Mouse (Mus musculus): Measurements from ENCODE around the gene Ttll7.

Ttll7 gene

DNA sequence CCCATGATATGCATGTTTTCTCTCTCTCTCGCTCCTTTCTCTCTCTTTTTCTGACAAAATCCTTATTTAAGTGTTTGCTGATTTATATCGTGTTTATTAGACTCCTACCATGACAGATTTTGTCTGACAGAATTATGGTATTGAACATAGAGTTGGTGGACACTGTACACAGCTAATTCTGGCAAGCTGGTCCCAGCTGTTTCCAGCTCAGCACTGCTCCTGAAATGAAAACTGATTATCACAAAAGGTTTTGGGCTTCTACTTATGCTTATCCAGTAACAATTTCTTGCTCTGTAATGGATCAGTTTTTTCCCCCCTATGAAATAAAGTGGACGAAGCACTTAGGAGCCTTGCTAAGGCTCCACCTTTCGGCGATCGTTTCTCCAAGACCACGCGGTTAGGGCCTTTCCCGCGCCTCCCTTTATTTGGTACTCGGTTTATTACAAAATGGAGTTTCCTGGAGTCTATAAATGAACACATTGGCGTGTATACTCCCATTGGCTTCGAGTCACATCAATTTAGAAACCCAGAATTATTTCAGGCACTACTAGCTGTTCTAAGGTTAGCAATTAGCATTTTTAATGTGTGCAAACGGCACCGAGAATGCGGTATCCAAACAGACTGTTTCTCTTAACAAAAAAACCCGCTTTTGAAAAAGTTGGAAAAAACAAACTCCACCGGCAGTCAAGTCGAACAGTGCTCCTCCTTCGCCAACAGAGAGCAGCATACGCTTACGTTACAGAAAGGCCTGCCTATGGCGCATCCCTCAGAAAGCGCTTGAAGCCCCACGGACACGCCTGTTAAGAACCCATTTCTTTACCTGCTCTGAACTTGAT is 141.9 kb downstream of the Ttll7 start:
- DNase-seq (ENCODE audit: low read depth in 1 of 2, low spot score in 2 of 2), result no peak

- no peak for DNase-seq (ENCODE audit: low read depth in 1 of 2, low spot score in 2 of 2)
Observed at GRCm38 (mm10) chr3:146994670-146995415, 142.7 kb downstream of the Ttll7 start.

DNA sequence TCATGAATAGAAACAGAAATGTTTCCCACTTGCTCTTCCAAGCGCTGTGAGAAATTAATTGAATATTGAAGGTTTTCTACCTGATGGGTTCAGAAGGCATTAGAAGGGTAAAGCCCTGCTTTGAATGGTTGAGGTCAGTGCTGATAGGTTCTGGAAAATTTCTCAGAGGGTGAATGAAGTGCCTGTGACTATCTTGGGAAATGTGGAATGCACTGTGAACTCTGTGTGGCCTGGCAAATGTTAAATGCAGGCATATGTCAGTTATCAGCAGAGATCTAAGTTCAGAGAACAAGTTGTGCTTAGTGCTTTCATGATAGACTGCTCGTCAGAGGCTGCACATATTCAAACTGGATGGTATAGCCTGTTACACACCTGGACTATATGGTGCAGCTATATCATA is 147.0 kb downstream of the Ttll7 start:
- no peak for DNase-seq (ENCODE audit: low read depth in 1 of 2, low spot score in 2 of 2)

DNA sequence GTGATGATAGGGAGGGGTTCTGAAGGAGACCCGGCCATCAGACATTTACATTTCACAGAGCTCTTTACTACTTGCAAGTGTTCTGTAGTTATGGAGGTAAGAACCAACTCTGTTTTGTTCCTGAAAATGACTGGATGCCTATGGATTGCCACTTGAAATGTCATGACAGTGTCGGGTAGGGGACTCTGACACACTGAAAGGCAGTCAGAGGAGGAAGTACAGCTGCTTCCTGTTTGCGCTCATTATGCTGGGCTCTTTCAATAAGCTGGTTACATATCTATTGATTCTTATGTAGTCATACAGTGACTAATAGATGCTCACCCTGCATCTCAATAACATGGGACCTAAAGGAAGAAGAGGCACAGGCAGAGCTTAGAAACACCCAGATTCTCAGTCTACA is 148.8 kb downstream of the Ttll7 start:
- DNase-seq (ENCODE audit: low read depth in 1 of 2, low spot score in 2 of 2), result no peak

GRCm38 (mm10) chr3:147001557-147001956 is 149.4 kb downstream of the Ttll7 start:
- no peak for DNase-seq (ENCODE audit: low read depth in 1 of 2, low spot score in 2 of 2)

DNA sequence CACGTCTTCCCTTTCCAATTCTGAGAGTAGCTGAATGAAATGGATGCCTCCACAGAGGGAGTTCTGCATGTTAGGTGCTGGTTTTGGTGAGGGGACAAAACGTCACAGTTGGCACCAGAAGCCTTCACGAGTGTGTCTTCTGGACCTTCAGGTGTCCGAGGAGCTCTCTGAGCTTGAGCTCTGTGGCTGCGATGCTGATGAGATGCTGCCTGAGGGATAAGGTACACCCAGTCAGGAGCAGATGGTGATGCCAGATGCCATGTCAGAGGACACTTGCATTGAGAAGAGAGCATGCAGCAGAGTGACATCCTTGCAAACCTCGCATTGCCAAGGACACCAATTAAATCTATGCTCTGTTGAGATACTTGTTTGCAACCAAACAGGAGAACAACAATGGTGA is 164.3 kb downstream of the Ttll7 start:
- no peak for DNase-seq (ENCODE audit: low read depth in 1 of 2, low spot score in 2 of 2)

- DNase-seq (ENCODE audit: low read depth in 1 of 2, low spot score in 2 of 2), result no peak
Observed at GRCm38 (mm10) chr3:147019506-147019905, 167.3 kb downstream of the Ttll7 start.

- DNase-seq (ENCODE audit: low read depth in 1 of 2, low spot score in 2 of 2), result no peak
Observed at GRCm38 (mm10) chr3:147026248-147026647, 174.1 kb downstream of the Ttll7 start.

- no peak for DNase-seq (ENCODE audit: low read depth in 1 of 2, low spot score in 2 of 2)
Observed at GRCm38 (mm10) chr3:147028382-147028781, 176.2 kb downstream of the Ttll7 start.

GRCm38 (mm10) chr3:147029718-147030117 is 177.6 kb downstream of the Ttll7 start:
- no peak for DNase-seq (ENCODE audit: low read depth in 1 of 2, low spot score in 2 of 2)

GRCm38 (mm10) chr3:147030266-147030880 is 178.2 kb downstream of the Ttll7 start:
- no peak for DNase-seq (ENCODE audit: low read depth in 1 of 2, low spot score in 2 of 2)
